Mouse (Mus musculus) R1 (cell line): Measurements from ENCODE around the gene Limch1.

ENCODE experiments used
- DNase-seq: peaks from one replicate; pipeline ENCODE4 v3.0.0-alpha.2; 2018; ENCODE audit warnings: low read depth, low spot score

Gene Limch1

GRCm38 (mm10) chr5:67024459-67025050, 278.9 kb downstream of the Limch1 start:
- no peak for DNase-seq

- no peak for DNase-seq
These were observed 279.5 kb downstream of the Limch1 start for GRCm38 (mm10) chr5:67025095-67025494.

- no peak for DNase-seq
These were observed 280.0 kb downstream of the Limch1 start for GRCm38 (mm10) chr5:67025581-67025980.

GRCm38 (mm10) chr5:67028786-67029185, 283.2 kb downstream of the Limch1 start:
- DNase-seq = peak; percentile 78

GRCm38 (mm10) chr5:67029946-67030345, 284.3 kb downstream of the Limch1 start:
- peak; percentile 38 for DNase-seq

- DNase-seq = no peak
These were observed 287.0 kb downstream of the Limch1 start for GRCm38 (mm10) chr5:67032601-67033000.

- DNase-seq = no peak
These were observed 298.3 kb downstream of the Limch1 start for GRCm38 (mm10) chr5:67043932-67044331.

GRCm38 (mm10) chr5:67048003-67048402, 302.4 kb downstream of the Limch1 start:
- peak; percentile 75 for DNase-seq

- DNase-seq = peak; percentile 60
These were observed 312.2 kb downstream of the Limch1 start for GRCm38 (mm10) chr5:67057803-67058202.

- DNase-seq = no peak
These were observed 314.9 kb downstream of the Limch1 start for GRCm38 (mm10) chr5:67060519-67060918.

GRCm38 (mm10) chr5:67063596-67063995, 318.0 kb downstream of the Limch1 start:
- peak; percentile 58 for DNase-seq

GRCm38 (mm10) chr5:67083117-67083516, 337.5 kb downstream of the Limch1 start:
- DNase-seq = peak; percentile 63

- DNase-seq = no peak
These were observed 345.2 kb downstream of the Limch1 start for GRCm38 (mm10) chr5:67090856-67091255.

GRCm38 (mm10) chr5:67091766-67092165, 346.1 kb downstream of the Limch1 start:
- no peak for DNase-seq

- no peak for DNase-seq
These were observed 348.4 kb downstream of the Limch1 start for GRCm38 (mm10) chr5:67093991-67094390.

- peak; percentile 15 for DNase-seq
These were observed 349.5 kb downstream of the Limch1 start for GRCm38 (mm10) chr5:67095153-67095552.

- peak; percentile 38 for DNase-seq
These were observed 350.2 kb downstream of the Limch1 start for GRCm38 (mm10) chr5:67095651-67096377.

GRCm38 (mm10) chr5:67096378-67096771, 350.7 kb downstream of the Limch1 start:
- DNase-seq = peak; percentile 42

GRCm38 (mm10) chr5:67097106-67098050, 351.8 kb downstream of the Limch1 start:
- DNase-seq = peak; percentile 39

- DNase-seq = no peak
These were observed 352.6 kb downstream of the Limch1 start for GRCm38 (mm10) chr5:67098051-67098732.

GRCm38 (mm10) chr5:67098733-67099323, 353.2 kb downstream of the Limch1 start, which contains the start of gene Phox2b:
Gene Phox2b (minus strand): TSS chr5:67099301.
- DNase-seq = peak; percentile 31
